Mouse (Mus musculus) kidney, adult 11 months (tissue): ENCODE measurements around the gene Gabarapl1.
"Not testable (repeated sequence)": the region's sequence is repeated elsewhere in the genome, so short reads cannot be mapped to it uniquely, and the experiment has no call there.

Source experiments
- DNase-seq: peaks from one replicate; pipeline ENCODE4 v3.0.0; 2022

Gabarapl1 gene

GRCm38 (mm10) chr6:129532942-129533860, at the start of gene Gabarapl1:
TSS of gene Gabarapl1 (plus strand) at chr6:129533160.
- DNase-seq, result peak; percentile 92

GRCm38 (mm10) chr6:129494924-129495323, 38.0 kb upstream of the Gabarapl1 start:
- DNase-seq, result no peak

GRCm38 (mm10) chr6:129497345-129498218, 35.4 kb upstream of the Gabarapl1 start:
- DNase-seq, result no peak

DNA sequence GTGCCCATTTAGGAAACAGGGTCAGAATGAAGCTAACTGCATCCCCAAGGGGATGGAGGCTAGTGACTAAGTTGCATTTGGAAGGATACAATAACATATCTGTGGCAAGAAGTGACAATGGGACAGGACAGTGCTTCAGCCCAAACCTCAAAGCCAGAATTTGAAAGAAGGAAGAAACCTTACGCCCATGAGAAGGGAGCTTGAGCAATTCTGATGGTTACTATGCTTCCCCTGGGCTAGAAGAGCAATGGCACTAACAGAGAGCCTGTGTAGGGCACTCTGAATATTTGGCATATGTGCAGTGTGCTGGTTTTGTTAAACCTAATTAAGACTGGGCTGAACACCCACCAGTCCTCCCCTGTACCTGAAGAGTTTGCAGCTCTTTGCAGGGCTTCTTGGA, 33.4 kb upstream of the Gabarapl1 start:
- not testable (repeated sequence) for DNase-seq

- no peak for DNase-seq
Measured at GRCm38 (mm10) chr6:129503471-129503870, 29.5 kb upstream of the Gabarapl1 start.

- DNase-seq, result no peak
Measured at GRCm38 (mm10) chr6:129507024-129507423, 25.9 kb upstream of the Gabarapl1 start, which contains the start of gene Olr1. TSS of gene Olr1 (minus strand) at chr6:129507165.

GRCm38 (mm10) chr6:129510120-129510911, 22.6 kb upstream of the Gabarapl1 start:
- peak; percentile 72 for DNase-seq

GRCm38 (mm10) chr6:129512367-129512766, 20.6 kb upstream of the Gabarapl1 start, which contains the start of gene Tmem52b:
TSS of gene Tmem52b (plus strand) at chr6:129512555.
- DNase-seq, result peak; percentile 65

GRCm38 (mm10) chr6:129512868-129513267, 20.1 kb upstream of the Gabarapl1 start:
- DNase-seq, result peak; percentile 7

GRCm38 (mm10) chr6:129513409-129513808, 19.6 kb upstream of the Gabarapl1 start:
- DNase-seq, result no peak

GRCm38 (mm10) chr6:129514376-129514775, 18.6 kb upstream of the Gabarapl1 start:
- DNase-seq, result no peak

GRCm38 (mm10) chr6:129515068-129515467, 17.9 kb upstream of the Gabarapl1 start:
- DNase-seq, result no peak

GRCm38 (mm10) chr6:129516388-129516787, 16.6 kb upstream of the Gabarapl1 start:
- no peak for DNase-seq

DNA sequence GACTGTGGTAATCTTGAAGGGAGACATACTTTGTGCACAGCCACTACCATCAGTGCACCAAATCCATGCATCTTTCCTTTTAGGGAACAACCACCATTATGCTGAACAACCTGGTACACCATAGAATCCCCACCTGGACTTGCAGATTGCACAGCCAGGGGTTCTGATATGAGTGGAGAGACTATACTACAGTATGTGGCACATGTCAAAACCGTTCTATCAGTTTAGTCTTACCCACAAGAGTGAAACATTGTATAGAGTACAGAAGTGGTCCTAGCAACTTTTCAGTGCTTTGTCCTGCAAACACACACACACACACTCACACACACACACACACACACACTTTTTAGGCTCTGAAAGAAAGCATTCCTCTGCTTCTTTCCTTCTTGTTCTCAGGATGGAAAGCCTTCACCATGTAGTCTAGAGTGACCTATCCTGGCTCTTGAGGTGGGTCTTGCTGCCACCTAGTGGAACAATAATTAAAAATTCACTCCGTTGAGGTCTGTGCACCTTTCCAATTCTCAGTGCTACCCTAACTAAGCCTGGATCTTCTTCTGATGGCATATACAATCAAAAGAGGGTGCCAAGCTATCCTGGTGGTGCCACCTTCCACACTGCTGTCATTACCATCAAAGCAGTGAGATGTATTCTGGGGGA, 15.1 kb upstream of the Gabarapl1 start:
- DNase-seq, result peak; percentile 43

- DNase-seq, result no peak
Measured at GRCm38 (mm10) chr6:129526069-129526468, 6.9 kb upstream of the Gabarapl1 start.

GRCm38 (mm10) chr6:129527416-129527815, 5.5 kb upstream of the Gabarapl1 start:
- peak; percentile 42 for DNase-seq

DNA sequence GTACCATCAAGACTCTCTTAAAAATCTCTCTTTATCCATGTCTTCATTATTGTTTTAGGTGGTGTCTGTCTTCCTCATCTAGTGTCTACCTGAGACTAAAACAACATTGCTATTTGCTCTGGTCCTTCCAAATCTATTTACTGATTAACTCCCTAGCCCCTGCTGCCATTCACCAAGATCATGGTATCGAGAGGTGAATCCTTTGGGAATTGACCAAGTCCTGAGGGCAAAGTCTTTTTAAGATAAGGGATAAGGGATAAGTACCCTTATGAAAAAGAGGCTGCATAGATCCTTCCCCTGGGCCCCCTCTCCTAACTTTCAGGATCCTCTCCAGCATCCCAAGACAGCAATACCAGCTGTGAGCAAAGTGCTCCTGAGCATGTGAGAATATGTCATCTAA, 3.4 kb upstream of the Gabarapl1 start:
- DNase-seq, result no peak

DNA sequence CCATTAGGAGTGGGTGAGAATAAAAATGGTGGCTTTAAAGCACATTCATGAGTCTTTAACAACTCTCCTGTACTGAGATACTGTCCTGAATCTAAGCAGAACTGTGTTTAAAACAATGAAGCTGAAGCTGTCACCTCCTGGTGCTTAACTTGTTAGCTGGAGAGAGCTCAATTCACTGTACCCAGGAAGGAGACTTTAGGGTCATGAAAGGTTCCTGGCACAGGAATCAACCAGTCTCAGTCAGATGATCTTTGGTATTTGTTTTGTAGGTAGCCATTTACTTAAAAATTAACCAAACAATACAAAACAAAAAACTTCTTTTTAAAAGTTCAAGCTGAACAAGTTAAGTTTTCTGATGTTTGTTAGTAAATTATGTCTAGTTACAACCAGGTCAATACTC, 2.7 kb upstream of the Gabarapl1 start:
- peak; percentile 82 for DNase-seq

DNA sequence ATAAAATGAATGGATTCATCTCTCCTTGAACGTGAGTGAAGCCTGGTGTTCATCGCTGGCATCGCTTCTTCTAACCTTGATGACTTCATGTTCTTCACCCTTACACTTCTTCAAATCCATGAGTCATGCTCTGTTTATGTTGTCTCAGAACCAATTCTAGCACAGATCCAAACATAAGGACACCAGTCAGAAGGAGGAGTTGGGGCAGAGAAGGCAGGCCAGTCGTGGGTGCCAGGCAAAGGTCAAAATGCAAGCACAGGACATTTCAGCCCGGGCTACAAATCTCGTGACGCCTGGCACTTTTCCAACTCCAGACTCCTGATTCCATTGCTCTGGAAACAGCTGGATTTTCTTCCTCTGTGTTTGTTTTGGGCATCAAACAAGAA, 411 bp upstream of the Gabarapl1 start:
- DNase-seq, result peak; percentile 96

DNA sequence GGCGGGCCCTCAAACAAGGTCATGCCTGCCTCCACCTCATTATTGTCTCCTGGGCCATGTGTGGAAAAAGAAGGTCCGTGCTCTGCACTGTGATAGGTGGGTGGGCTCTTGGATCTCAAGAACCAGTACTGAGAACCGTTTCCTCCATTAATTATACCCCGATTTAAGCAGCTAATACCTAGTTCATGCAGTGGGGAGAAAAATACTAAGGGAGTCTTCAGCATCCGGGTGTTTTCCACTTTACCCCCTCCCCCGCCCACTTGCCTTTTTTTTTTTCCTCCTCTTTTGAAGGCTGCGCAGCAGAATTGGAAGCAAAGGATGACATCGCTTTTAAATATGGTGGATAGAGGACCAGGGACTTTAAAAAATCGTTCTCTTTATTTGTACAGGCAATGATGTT, 1.1 kb downstream of the Gabarapl1 start:
- no peak for DNase-seq

DNA sequence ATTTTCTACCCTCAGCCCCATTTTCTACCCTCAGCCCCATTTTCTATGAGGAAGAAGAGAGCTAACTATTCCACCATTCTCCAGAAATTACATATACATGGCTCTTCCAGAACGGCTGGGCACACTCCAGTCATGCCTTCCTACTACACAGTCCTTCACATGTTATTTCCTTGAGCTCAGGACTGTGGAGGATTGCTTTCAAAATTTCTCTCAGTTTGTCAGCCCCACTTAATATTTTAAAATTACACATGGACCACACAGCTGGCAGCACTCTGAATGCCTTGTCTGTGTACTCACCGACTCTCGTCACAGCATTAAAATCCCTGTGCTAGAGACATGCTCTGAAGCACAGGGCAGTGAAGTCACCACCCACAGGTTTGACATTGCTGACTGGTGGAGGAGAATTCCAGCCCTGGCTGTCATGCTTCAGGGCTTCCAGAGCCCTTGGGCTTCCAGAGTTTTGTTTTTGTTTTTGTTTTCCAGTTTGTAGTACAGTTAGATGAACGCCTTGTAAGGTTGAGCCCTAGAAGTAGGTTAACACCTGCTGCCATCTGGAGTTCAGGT, 1.7 kb downstream of the Gabarapl1 start:
- DNase-seq, result peak; percentile 78

GRCm38 (mm10) chr6:129535723-129536122, 2.8 kb downstream of the Gabarapl1 start:
- peak; percentile 7 for DNase-seq
